Mouse (Mus musculus) erythroid progenitor cell, adult 5-6 weeks (primary cell): Measurements from ENCODE around the gene Brms1. TPM values are rescaled to one million over a fixed set of nuclear protein-coding genes. Genes with fewer than 3 reads are reported as not detected.
A peak's percentile ranks its signal among the peaks of the same experiment; 100 is the strongest.
"Not testable (repeated sequence)": the region's sequence is repeated elsewhere in the genome, so short reads cannot be mapped to it uniquely, and the experiment has no call there.

Experiments
- ATAC-seq: replicated peaks from 2 replicates; pipeline ENCODE4 v1.8.0; 2016; ENCODE audit warnings: moderate number of reproducible peaks, mild to moderate bottlenecking, moderate TSS enrichment, inconsistent platforms; ENCODE audit not compliant: poor library complexity, low FRiP score, severe bottlenecking
- total RNA-seq, 2 experiments: library from RNA; stranded (forward) in 1 of 2; stranded (reverse) in 1 of 2; fragments of 150-400 nt in 1 of 2; fragments of 186-747, 209-891 nt in 1 of 2; gene quantifications; 2 replicates each; pipeline versions ENCODE4 v1.2.3 to v1.2.4; 2015 to 2017; ENCODE audit warnings: low replicate concordance in 2 of 2

The Brms1 gene
- total RNA-seq, 2 experiments from 2014 or later, result 4.5 to 4.6 TPM

DNA sequence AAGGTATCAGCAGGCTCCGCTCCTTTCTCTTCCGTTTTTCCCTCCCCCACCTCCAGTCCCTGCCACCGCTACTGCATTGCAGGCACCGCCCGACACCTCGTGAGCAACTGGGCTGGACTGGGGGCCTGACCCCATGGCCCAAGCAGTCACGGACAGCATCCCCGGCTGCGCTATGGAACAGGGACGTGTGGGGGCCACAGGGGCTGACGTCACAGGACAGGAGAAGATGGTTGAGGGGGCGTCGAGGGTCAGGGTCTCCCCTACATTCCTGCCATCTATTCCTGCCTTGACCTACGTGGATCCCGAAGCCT lies 43.6 kb downstream of the Brms1 start:
- no peak for ATAC-seq

DNA sequence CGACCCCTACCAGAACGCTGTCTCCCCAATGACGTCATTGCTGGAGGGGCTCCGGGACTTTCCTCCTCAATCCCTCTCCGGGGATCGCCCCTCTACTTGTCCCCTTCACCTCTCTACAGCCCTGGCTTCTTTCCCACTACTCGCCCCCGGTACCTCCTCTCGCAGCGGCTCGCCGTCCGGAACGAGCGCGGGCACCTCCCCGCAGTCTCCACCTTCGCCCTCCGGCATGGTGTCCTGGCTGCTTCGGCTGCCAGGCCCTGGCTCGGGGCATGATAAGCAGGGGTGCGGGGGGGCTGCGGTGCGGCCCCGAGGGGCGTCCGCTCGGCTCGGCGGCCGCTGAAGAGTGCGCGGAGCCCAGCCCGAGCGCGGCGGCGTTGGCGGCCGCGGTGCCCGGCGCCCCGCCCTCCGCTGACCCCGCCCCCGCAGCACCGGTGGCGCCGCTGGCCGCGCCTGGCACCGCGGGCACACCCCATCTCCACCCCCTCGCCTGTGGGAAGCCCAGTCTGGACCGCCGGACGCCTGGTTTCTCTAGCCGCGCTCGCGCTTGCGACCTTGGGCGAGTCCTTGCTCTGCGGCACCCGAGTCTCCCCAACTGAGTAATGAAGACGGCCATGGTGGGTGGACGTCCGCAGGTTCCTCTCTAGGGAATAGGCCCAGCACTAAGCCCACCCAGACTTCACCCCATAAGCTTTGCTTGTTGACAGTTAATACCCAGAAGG lies 44.1 kb downstream of the Brms1 start, which contains the start of gene Tmem151a:
Tmem151a (minus strand) TSS at position 387 of the 719 bp plus-strand sequence.
- peak; percentile 58 for ATAC-seq

GRCm38 (mm10) chr19:5086533-5086932 lies 45.4 kb downstream of the Brms1 start:
- ATAC-seq, result not testable (repeated sequence)

DNA sequence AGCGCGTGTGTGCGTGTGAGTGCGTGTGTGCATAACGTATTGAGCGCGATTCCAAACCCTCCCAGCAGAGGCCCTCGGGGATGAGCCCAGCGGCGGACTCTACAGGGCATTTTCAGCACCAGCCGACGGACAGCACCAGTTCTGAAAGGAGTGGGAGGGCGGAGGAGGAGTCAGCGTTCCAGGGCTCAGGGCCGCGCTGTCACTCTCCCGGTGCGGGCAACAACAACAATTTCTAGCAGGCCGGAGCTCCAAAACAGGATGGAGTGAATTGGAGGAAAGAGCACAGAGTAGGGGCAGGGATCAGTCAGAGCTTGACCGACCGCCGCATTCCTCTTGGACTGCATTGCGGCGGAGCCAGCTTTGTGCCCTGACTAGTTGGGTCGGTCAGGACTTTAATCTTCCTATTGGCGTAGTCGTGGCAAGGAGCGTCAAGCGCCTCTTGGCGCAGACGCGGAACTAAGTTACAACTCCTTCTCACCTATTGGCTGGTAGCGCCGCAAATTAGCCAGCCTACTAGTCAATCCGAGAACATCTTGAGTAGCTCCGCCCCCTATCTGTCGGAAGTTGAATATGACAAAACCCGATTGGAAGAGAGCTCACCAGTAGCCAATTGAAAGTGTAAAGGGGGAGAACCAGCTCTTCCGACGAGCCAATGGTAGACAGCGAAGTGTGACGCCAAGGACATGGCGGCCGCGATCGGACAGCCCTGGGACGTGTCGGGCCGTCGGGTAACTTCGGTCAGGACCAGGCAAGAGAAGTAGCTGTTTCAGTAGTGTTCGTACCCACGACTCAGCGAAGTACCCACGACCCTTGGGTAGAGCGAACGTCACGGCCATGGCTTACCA lies 47.0 kb downstream of the Brms1 start, which contains the start of gene Yif1a:
Yif1a (plus strand) TSS at position 655 of the 845 bp plus-strand sequence.
- ATAC-seq, result peak; percentile 87

GRCm38 (mm10) chr19:5089324-5089723 lies 48.2 kb downstream of the Brms1 start:
- no peak for ATAC-seq

DNA sequence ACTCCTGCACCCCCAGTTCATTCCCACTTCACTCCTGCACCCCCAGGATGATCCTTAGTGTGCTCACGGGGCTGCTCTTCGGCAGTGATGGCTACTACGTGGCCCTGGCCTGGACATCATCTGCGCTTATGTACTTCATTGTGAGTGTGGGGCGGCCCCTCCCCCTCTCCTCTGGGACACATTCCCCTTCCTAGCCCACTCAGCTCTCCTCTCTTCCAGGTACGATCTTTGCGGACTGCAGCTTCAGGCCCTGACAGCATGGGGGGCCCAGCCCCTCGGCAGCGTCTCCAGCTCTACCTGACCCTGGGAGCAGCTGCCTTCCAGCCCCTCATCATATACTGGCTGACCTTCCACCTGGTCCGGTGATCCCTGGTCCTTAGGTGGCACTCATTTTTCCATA lies 50.9 kb downstream of the Brms1 start:
- no peak for ATAC-seq

GRCm38 (mm10) chr19:5093481-5094242 lies 52.5 kb downstream of the Brms1 start:
- ATAC-seq, result no peak

DNA sequence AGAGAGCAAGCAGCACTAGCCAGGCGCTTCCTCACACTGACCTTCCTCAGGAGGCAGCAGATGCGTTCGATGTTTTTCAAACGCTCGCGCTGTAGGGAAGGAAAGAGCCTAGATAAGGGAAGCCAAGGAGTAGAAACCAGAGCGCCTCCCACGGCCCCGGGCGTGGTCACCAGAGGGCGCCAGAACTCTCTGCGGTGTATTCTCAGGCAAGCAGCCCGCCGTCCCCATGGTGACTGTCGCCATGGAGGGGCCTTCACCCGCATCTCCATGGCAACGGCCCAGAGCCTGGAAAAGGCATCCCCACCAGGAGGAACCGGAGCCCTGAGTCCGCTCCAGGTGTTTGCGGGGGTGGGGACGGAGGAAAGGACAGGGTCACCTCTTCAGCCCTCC lies 53.1 kb downstream of the Brms1 start:
- peak; percentile 83 for ATAC-seq

GRCm38 (mm10) chr19:5094746-5095417 lies 53.7 kb downstream of the Brms1 start:
- ATAC-seq, result no peak

- ATAC-seq, result no peak
Observed at GRCm38 (mm10) chr19:5095887-5096474, 54.8 kb downstream of the Brms1 start.

DNA sequence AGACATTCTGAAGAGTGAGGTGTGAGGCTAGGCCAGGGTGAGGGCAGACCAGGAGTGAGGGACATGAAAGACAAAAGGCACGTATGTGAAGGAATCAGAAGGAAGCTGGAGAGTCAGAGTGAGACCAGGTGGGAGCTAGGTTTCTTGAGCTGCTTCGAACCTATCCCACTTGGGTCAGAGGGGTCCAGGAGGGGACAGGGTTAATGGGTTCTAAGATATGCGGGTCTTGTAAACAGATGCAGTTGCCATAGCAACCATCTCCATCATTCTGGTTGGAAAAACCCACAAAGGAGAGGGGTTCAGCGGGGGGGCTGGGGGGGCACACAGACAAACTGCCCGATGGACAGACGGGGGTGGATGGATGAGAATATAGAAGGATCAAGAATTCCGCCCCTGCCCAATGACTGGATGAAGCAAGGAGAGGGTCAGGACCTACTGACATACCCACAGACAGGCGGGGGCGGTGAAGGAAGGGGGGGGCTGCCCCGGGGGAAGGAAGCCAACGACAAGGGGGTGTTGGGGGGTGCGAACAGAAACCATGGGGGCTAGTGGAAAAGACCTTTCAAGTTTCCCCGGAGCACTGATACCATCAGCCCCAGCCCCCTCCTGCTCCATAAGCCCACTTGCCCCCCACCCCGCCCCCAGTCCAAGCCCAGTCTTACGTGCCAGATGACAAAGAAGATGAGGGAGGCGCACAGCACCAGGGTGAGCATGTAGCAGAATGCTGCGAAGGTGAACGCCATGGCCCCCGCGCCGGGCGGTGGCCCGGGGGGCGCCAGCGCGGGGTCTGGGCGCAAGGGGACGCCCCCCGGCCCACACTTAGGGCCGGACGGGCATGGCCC lies 56.6 kb downstream of the Brms1 start:
- ATAC-seq, result no peak

- no peak; the same call in 1 of the 2 replicates for ATAC-seq
Observed at GRCm38 (mm10) chr19:5098363-5099143, 57.4 kb downstream of the Brms1 start, which contains the start of gene Cnih2. TSS of gene Cnih2 (minus strand) at chr19:5098521.

Other genes with a start within 250 kb of the Brms1 start
- 41.5 and 67.4 TPM in 2 replicates for gene Rbm4, start 247.5 kb upstream of the Brms1 start, total RNA-seq (2015; ENCODE audit: low replicate concordance)
- 106 and 172 TPM in 2 replicates for gene Rbm4, start 247.5 kb upstream of the Brms1 start, total RNA-seq (2017; ENCODE audit: low replicate concordance)
- gene Gm21992, start 229.7 kb upstream of the Brms1 start, total RNA-seq (2015; ENCODE audit: low replicate concordance), result 13.7 and 83.8 TPM in 2 replicates
- gene Gm21992, start 229.7 kb upstream of the Brms1 start, total RNA-seq (2017; ENCODE audit: low replicate concordance), result 29.0 and 62.2 TPM in 2 replicates
- 28.1 and 35.3 TPM in 2 replicates for gene Rbm14, start 229.7 kb upstream of the Brms1 start, total RNA-seq (2015; ENCODE audit: low replicate concordance)
- gene Rbm14, start 229.7 kb upstream of the Brms1 start, total RNA-seq (2017; ENCODE audit: low replicate concordance), result 27.7 and 27.9 TPM in 2 replicates
- gene Ccs, start 202.0 kb upstream of the Brms1 start, total RNA-seq (2015; ENCODE audit: low replicate concordance), result 30.2 and 74.6 TPM in 2 replicates
- gene Ccs, start 202.0 kb upstream of the Brms1 start, total RNA-seq (2017; ENCODE audit: low replicate concordance), result 63.1 and 81.9 TPM in 2 replicates
- gene Ccdc87, start 202.0 kb upstream of the Brms1 start, total RNA-seq (2015; ENCODE audit: low replicate concordance), result not detected in 2 replicates
- gene Ccdc87, start 202.0 kb upstream of the Brms1 start, total RNA-seq (2017; ENCODE audit: low replicate concordance), result not detected in 2 replicates
- gene Ctsf, start 186.2 kb upstream of the Brms1 start, total RNA-seq (2015; ENCODE audit: low replicate concordance), result 22.0 and 71.3 TPM in 2 replicates
- 41.3 and 45.0 TPM in 2 replicates for gene Ctsf, start 186.2 kb upstream of the Brms1 start, total RNA-seq (2017; ENCODE audit: low replicate concordance)
- not detected in 2 replicates for gene Actn3, start 163.4 kb upstream of the Brms1 start, total RNA-seq (2015; ENCODE audit: low replicate concordance)
- gene Actn3, start 163.4 kb upstream of the Brms1 start, total RNA-seq (2017; ENCODE audit: low replicate concordance), result 0.26 and 0.53 TPM in 2 replicates
- 19.8 and 34.0 TPM in 2 replicates for gene Zdhhc24, start 162.7 kb upstream of the Brms1 start, total RNA-seq (2015; ENCODE audit: low replicate concordance)
- gene Zdhhc24, start 162.7 kb upstream of the Brms1 start, total RNA-seq (2017; ENCODE audit: low replicate concordance), result 18.0 and 24.9 TPM in 2 replicates
- 0.42 and 4.0 TPM in 2 replicates for gene Bbs1, start 134.7 kb upstream of the Brms1 start, total RNA-seq (2015; ENCODE audit: low replicate concordance)
- gene Bbs1, start 134.7 kb upstream of the Brms1 start, total RNA-seq (2017; ENCODE audit: low replicate concordance), result 4.5 and 7.7 TPM in 2 replicates
- gene Dpp3, start 113.1 kb upstream of the Brms1 start, total RNA-seq (2015; ENCODE audit: low replicate concordance), result 9.0 and 13.0 TPM in 2 replicates
- 9.1 and 15.7 TPM in 2 replicates for gene Dpp3, start 113.1 kb upstream of the Brms1 start, total RNA-seq (2017; ENCODE audit: low replicate concordance)
- not detected in 2 replicates for gene Peli3, start 98.2 kb upstream of the Brms1 start, total RNA-seq (2015; ENCODE audit: low replicate concordance)
- not detected in 2 replicates for gene Peli3, start 98.2 kb upstream of the Brms1 start, total RNA-seq (2017; ENCODE audit: low replicate concordance)
- gene Mrpl11, start 79.2 kb upstream of the Brms1 start, total RNA-seq (2015; ENCODE audit: low replicate concordance), result 4.7 and 8.0 TPM in 2 replicates
- 10.5 and 14.1 TPM in 2 replicates for gene Mrpl11, start 79.2 kb upstream of the Brms1 start, total RNA-seq (2017; ENCODE audit: low replicate concordance)
- gene Npas4, start 51.0 kb upstream of the Brms1 start, total RNA-seq (2015; ENCODE audit: low replicate concordance), result not detected in 2 replicates
- gene Npas4, start 51.0 kb upstream of the Brms1 start, total RNA-seq (2017; ENCODE audit: low replicate concordance), result not detected in 2 replicates
- not detected in 2 replicates for gene Slc29a2, start 17.5 kb upstream of the Brms1 start, total RNA-seq (2015; ENCODE audit: low replicate concordance)
- not detected in 2 replicates for gene Slc29a2, start 17.5 kb upstream of the Brms1 start, total RNA-seq (2017; ENCODE audit: low replicate concordance)
- gene B4gat1, start 2.5 kb upstream of the Brms1 start, total RNA-seq (2015; ENCODE audit: low replicate concordance), result not detected in 2 replicates
- 0.68 TPM in 1 of 2 replicates, not detected in the other for gene B4gat1, start 2.5 kb upstream of the Brms1 start, total RNA-seq (2017; ENCODE audit: low replicate concordance)
- 1.3 and 4.0 TPM in 2 replicates for gene AC124502.3, start 2.5 kb upstream of the Brms1 start, total RNA-seq (2015; ENCODE audit: low replicate concordance)
- gene AC124502.3, start 2.5 kb upstream of the Brms1 start, total RNA-seq (2017; ENCODE audit: low replicate concordance), result 2.1 TPM in 1 of 2 replicates, not detected in the other
- 0.42 TPM in 1 of 2 replicates, not detected in the other for gene Rin1, start 9.1 kb downstream of the Brms1 start, total RNA-seq (2015; ENCODE audit: low replicate concordance)
- gene Rin1, start 9.1 kb downstream of the Brms1 start, total RNA-seq (2017; ENCODE audit: low replicate concordance), result not detected in 2 replicates
- not detected in 2 replicates for gene Cd248, start 26.7 kb downstream of the Brms1 start, total RNA-seq (2015; ENCODE audit: low replicate concordance)
- gene Cd248, start 26.7 kb downstream of the Brms1 start, total RNA-seq (2017; ENCODE audit: low replicate concordance), result not detected in 2 replicates
- not detected in 2 replicates for gene Tmem151a, start 44.2 kb downstream of the Brms1 start, total RNA-seq (2015; ENCODE audit: low replicate concordance)
- gene Tmem151a, start 44.2 kb downstream of the Brms1 start, total RNA-seq (2017; ENCODE audit: low replicate concordance), result not detected in 2 replicates
- 5.0 and 10.8 TPM in 2 replicates for gene Yif1a, start 47.2 kb downstream of the Brms1 start, total RNA-seq (2015; ENCODE audit: low replicate concordance)
- 6.2 TPM in 1 of 2 replicates, not detected in the other for gene Yif1a, start 47.2 kb downstream of the Brms1 start, total RNA-seq (2017; ENCODE audit: low replicate concordance)
- gene Cnih2, start 57.2 kb downstream of the Brms1 start, total RNA-seq (2015; ENCODE audit: low replicate concordance), result not detected in 2 replicates
- 0.39 TPM in 1 of 2 replicates, not detected in the other for gene Cnih2, start 57.2 kb downstream of the Brms1 start, total RNA-seq (2017; ENCODE audit: low replicate concordance)
- gene Rab1b, start 65.7 kb downstream of the Brms1 start, total RNA-seq (2015; ENCODE audit: low replicate concordance), result 12.2 and 13.7 TPM in 2 replicates
- gene Rab1b, start 65.7 kb downstream of the Brms1 start, total RNA-seq (2017; ENCODE audit: low replicate concordance), result 20.5 and 23.3 TPM in 2 replicates
- gene Klc2, start 77.2 kb downstream of the Brms1 start, total RNA-seq (2015; ENCODE audit: low replicate concordance), result 10.5 TPM in 1 of 2 replicates, not detected in the other
- gene Klc2, start 77.2 kb downstream of the Brms1 start, total RNA-seq (2017; ENCODE audit: low replicate concordance), result 0.90 TPM in 1 of 2 replicates, not detected in the other
- 13.4 and 29.2 TPM in 2 replicates for gene Pacs1, start 231.8 kb downstream of the Brms1 start, total RNA-seq (2015; ENCODE audit: low replicate concordance)
- gene Pacs1, start 231.8 kb downstream of the Brms1 start, total RNA-seq (2017; ENCODE audit: low replicate concordance), result 6.8 and 15.5 TPM in 2 replicates